Mouse (Mus musculus): ENCODE measurements around the gene Ccdc30. TPM values are rescaled to one million over a fixed set of nuclear protein-coding genes. Genes with fewer than 3 reads are reported as not detected.
A peak's percentile ranks its signal among the peaks of the same experiment; 100 is the strongest.

The Ccdc30 gene
- 10 to 100 TPM; 19.4 to 19.8 TPM for total RNA-seq (2021)
- long read RNA-seq, experiment 1, transcript Ccdc30-202 (15 exons, 2,534 nt): major isoform, 8 of 30 reads
- long read RNA-seq, experiment 1, partial matches to known transcripts: 5 of 30 reads
- long read RNA-seq, experiment 1, other reads (novel, unspliced or antisense): 17 of 30 reads
- long read RNA-seq, experiment 2, transcript Ccdc30-202 (15 exons, 2,534 nt): major isoform, 6 of 18 reads
- long read RNA-seq, experiment 2, partial matches to known transcripts: 2 of 18 reads
- long read RNA-seq, experiment 2, other reads (novel, unspliced or antisense): 10 of 18 reads

DNA sequence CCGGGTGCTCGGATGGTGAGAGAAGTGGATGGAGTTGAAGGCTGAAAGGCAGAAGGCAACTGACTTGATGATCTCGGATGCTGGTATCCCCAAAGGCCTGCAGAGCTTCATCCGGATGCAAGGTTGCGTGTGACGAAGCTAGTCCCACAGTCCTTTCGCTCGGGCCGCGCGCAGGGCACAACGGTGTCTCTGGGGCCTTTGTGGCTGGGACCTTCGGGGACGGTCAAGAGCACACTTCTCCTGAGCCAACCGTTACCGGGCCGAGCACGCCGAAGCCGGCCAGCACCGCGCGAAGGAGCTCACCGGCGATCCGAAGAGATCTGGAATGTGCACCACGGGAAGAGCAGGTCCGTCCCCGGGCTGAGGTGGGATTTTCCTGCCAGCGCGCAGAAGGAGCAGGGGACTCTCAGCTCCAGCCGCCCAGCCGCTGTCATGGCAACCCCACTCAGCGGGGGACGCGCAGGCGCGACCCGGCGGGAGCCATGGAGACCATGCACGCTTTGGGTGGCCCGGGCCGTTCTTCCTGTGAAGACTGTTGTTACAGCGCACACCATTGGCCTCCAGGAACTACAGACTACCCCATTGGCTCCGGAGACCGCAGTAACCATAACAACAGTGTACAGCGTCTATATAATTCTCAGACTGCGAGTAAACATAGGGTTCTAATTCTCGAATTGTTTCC lies at the start of gene Ccdc30:
TSS of gene Ccdc30 (minus strand) at position 450 of the 682 bp plus-strand sequence.
- intact Hi-C loops (cut with DNase I): no loop called here
- peak; percentile 96 to 97 for DNase-seq (ENCODE audit: low spot score in 2 of 2)

DNA sequence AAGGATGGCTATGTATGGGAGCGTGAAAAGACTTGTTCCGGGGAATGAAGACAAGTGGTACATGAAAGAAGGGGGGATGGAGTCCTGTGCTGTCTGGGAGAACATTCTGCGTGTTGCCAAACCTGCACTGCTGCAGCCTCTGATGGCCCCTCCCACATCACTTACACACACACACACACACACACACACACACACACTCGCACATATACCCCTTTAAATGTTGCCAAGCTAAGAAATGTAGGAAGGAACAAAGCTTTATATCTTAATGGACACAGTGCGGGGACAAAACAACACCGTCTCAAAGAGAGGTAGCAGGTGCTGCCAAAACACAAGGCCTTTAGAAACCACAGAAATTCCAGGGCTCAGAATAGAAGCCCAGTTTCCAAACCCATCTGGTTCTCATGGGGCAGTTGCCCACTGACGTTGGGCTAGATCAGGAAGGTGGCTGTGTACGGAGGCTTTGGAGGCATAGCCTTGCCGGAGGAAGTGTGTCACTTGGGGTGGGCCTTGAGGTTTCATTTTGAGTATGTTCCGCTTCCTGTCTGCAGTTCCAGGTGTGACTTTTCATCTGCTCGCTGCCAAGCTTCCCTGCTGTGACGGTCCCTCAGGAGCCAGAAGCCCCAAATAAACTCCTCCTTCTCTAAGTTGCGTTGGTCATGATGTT lies 48.6 kb upstream of the Ccdc30 start:
- DNase-seq (ENCODE audit: low spot score in 2 of 2): peak in 1 of 2 experiments; percentile 47
- intact Hi-C loops (cut with DNase I): loop anchor here (5.0 kb wide), 1 partner anchor 37 kb away; no protein-coding TSS in a partner anchor

DNA sequence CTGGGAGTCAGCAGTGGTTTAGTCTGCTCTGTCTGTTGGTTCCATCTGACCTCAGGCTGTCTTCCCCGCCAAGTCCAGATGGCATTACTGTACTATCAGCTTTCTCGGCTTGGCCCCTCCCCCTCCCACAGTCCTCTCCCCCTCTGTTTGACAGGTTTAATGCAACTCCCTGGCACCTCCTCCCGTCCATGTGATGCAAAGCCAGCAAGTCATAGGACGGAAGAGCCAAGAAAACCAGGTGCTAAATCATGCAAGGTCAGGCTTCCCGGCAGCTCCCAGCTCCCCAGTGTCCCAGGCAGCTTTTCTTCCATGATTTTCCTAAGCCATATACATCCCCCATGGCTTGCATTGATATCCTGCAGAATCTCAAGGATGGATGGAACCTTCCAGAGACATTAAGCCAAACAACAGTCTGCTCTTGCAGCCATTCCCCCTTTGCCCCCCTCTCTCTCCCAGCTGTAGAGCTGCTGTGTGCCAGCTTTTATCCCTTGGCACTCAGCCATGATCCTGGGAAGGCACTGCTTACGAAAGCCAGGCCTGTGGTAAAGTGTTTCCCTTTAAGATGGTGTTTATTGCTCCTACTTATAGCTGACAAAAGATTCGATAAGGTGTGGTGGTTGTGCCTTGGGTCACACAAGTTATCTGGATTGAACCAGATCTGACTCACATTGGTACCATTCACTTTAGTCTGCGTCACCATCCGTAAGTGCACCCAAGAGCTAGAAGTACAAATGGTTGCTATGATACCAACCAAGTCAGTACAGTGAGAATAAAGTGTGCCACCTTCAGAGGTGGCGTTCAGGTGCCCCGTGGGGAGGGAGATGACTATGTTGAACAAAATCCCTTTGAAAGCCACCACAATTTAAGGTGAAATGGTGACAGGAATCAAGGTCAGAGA lies 47.8 kb upstream of the Ccdc30 start:
- intact Hi-C loops (cut with DNase I): loop anchor here (5.0 kb wide), 1 partner anchor 36 kb away; no protein-coding TSS in a partner anchor
- DNase-seq (ENCODE audit: low spot score in 2 of 2): peak; percentile 52 to 61

DNA sequence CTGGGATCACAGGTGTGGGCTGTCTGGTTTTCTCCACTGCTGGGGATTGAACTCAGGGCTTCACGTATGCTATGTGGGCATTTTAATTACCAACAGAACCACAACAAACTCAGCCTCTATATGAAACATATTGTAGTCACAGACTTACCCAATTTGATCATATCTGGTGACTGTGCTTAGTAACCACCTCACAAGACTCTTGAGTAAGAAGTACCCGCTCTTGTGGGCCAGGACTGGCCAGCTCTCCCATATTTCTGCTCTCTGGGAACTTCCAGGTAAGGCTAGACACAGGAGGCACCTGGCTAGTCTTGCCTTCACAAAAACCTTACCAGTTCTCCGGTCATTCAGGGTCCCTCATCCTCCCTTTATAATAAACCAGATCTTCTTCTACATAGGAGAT lies 47.1 kb upstream of the Ccdc30 start:
- intact Hi-C loops (cut with DNase I): loop anchor here (5.0 kb wide), 1 partner anchor 35 kb away; no protein-coding TSS in a partner anchor
- DNase-seq (ENCODE audit: low spot score in 2 of 2): no peak

DNA sequence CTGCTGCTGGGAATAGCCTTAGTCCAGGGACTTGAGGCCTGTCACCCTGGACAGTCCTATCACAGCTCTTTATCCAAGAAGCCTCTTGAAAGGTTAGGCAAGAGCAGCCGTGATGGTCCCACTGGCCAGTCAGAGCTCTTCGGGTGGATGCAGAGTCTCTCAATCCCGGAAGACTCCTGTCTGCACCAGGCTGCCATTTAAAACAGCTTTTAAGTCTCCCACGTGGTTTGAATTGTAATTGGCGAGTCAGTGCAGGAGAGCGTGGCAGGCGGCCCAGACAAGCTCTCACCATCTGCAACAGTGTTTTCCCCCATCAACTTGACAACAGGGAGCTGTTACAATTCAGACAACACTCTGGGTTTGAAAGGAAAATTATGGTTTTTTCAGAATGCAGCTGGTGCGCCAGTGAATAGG lies 45.4 kb upstream of the Ccdc30 start:
- intact Hi-C loops (cut with DNase I): loop anchor here (5.0 kb wide), 1 partner anchor 33 kb away; no protein-coding TSS in a partner anchor

DNA sequence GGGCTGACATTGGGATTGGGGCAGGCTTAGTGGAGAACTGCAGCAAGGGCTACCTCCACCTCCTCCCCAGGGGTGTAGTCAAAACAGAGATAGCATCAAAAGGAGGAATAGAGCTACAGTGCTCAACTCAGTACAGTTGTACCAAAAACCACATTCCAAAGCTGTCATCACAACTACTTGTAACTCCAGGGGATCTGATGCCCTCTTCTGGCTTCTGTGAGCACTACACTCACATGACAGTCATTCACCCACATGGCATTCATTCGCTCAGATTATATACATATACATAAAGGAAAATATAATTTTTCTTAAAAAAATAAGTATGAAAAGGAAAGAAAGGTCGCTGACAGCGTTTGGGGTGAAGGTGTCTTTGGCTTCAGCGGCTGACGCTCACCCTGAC lies 45.0 kb upstream of the Ccdc30 start:
- intact Hi-C loops (cut with DNase I): loop anchor here (5.0 kb wide), 1 partner anchor 33 kb away; no protein-coding TSS in a partner anchor
- DNase-seq (ENCODE audit: low spot score in 2 of 2): peak; percentile 65 to 84

More for the DNA sequence above, 45.4 kb upstream of the Ccdc30 start:
- peak; percentile 83 to 95 for DNase-seq (ENCODE audit: low spot score in 2 of 2)

DNA sequence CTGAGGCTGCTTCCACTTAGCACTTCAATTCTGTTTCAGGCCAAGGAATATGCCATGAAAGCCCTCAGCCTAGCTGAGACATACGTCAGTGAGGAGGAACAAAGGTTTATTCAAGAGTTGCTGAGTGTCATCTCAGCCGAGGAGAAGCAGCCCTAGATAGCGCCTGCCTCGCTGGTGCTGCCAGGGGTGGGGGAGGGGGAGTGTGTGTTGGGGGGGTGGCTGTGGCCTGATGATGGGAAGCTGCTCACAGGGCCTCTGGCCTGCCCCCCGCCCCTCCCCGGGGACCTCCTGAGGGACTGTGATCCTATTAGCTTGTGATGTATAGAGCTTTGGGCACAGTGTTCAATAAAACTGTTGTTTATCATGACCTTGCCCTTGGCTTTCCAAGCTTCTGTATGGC lies 38.2 kb upstream of the Ccdc30 start:
- intact Hi-C loops (cut with DNase I): no loop called here
- DNase-seq (ENCODE audit: low spot score in 2 of 2): no peak

DNA sequence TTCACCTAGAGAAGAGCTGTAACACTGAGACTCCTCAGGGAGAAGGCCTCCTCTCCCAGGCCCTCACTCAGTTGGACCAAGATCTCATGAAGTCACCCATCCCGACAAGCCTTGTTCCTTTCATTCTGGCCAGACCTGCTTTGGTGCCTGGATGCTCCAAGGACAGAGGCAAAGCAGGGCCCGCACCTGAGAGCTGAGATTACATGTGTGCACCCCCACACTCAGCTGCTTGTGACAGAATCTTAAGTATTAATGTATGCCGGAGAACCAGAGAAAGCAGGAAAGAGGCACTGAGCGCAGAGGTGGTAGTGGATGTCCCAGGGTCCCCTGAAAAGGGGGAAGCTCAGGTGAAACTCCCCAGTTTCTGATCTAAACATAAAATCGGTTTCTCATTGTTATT lies 37.8 kb upstream of the Ccdc30 start:
- DNase-seq (ENCODE audit: low spot score in 2 of 2): no peak
- intact Hi-C loops (cut with DNase I): no loop called here

DNA sequence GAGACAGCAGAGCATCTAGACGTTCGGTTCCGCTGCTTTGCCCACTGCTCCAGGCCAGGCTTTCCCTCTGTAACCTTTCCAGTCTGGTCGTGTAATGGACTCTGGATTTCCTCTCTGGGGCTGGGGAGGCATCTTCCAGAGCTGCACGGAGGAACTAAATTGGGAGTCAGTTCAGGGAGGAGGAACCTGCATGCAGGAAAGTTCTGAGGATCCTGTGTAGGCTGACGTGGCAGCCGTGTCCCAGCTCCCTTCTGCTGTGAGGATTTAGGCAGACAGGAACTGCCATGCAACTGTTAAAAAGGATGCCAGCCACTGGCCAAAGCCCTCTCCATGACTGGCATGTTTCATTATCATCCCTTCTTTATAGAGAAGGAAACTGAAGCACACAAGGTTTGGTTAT lies 35.1 kb upstream of the Ccdc30 start:
- intact Hi-C loops (cut with DNase I): no loop called here
- DNase-seq (ENCODE audit: low spot score in 2 of 2): no peak

DNA sequence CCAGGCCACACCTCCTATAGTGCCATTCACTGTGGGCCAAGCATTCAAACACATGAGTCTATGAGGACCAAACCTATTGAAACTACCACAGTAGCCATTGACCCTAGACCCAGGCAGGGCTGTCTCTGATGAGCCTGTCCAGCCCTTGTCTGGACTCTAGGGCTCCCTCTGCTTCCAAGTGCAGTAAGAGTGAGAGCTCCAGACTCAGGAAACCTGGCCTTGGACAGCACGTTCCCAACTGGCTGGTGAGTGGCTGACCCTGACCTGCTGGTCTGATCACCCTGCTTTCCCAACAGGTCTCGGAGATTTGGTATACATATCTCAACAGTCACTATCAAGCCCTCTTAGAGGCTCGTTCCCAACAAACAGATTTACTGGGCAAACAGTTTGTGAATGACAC lies 32.5 kb upstream of the Ccdc30 start:
- intact Hi-C loops (cut with DNase I): no loop called here
- DNase-seq (ENCODE audit: low spot score in 2 of 2): no peak

DNA sequence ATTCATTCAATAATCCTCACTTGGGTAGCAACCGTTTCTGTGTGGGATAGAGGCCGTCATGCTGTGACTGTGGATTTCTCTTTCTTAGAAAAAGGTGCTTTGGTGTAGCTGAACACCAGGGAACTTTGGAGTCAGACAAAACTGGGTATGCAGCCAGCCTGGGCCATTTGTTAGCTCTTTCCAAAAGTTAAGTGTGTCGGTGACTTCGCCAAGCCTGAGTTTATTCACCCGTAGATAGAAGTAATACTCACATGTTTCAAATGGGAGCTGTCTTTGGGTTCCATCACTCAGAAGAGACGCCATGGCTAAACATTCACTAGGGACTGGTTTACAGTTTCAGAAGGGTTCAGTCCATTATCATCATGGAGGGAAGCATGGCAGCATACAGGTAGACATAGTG lies 31.9 kb upstream of the Ccdc30 start:
- DNase-seq (ENCODE audit: low spot score in 2 of 2): no peak
- intact Hi-C loops (cut with DNase I): no loop called here

DNA sequence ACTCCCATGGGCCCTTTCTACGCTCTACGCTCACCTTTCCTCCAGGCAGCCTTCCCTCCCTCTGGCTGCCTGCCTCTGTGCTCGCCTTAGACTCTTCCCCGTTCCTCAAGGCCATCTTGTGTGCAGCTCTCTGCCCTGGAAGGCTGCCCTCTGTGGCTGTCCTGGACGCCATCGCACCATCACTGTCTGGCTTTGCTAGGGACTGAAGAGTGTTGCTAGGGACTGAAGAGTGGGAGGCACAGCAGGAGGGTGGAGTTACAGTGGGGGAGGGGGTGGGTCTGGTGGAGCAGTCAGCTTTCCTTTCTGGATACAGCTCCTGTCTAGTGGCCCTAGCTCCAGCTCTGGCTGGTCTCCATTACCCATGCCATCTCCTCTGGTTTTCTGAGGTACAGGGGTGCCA lies 27.2 kb upstream of the Ccdc30 start:
- intact Hi-C loops (cut with DNase I): no loop called here
- DNase-seq (ENCODE audit: low spot score in 2 of 2): no peak

DNA sequence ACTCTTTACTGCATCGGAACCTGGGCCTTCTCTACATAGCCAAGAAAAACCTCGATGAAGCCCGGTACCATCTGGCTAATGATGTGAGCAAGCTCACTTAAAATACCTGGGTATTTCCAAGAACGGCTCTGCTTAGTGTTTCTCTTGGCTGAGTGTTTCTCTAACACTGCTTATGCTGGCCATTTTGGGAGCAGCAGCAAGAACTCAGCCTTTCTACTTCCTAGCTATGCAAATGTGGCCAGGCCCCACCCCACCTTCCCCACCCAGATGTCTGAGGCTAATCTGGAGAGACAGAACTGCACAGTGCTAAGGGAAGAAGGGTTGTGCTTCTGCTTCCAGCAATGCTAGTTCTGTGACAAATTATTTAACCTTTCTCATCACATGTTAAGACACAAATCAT lies 26.5 kb upstream of the Ccdc30 start:
- DNase-seq (ENCODE audit: low spot score in 2 of 2): peak in 1 of 2 experiments; percentile 40
- intact Hi-C loops (cut with DNase I): no loop called here

DNA sequence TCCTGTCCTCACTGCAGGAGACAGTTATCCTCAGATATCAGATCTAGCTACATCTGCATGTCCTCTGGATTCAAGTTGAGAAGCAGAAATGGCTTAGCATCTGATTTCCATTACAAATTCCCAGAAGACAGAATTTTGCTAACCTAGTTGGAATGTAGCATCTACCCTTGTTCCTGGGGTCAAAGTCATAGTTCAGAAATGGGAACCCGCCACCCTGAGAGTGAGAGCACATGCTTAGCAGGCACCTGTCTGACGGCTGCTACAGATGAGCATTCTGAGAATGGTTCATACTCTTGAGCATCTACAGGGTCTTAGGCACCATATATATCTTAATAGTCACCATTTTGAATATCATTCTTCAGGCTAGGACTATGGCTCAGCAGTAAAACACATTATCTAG lies 22.6 kb upstream of the Ccdc30 start:
- DNase-seq (ENCODE audit: low spot score in 2 of 2): no peak
- intact Hi-C loops (cut with DNase I): no loop called here

DNA sequence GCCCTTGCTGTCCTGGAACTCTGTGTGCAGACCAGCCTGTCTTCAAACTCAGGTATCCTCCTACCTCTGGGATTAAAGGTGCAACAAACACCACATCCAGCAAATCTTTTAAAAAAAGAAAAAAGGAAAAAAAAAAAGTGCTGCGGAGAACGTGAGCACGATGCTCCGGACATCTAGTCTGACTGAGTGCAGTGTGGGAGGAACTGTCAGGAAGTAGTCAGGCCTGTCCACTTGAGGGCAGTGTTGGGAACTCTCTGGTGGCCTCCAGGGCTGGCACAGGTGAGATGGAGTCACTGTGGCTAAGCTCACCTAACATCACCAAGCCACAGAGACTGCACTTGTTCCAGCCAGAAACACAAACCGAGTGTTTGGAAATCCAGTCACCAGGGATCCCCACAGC lies 15.4 kb upstream of the Ccdc30 start:
- peak in 1 of 2 experiments; percentile 39 for DNase-seq (ENCODE audit: low spot score in 2 of 2)
- intact Hi-C loops (cut with DNase I): no loop called here

DNA sequence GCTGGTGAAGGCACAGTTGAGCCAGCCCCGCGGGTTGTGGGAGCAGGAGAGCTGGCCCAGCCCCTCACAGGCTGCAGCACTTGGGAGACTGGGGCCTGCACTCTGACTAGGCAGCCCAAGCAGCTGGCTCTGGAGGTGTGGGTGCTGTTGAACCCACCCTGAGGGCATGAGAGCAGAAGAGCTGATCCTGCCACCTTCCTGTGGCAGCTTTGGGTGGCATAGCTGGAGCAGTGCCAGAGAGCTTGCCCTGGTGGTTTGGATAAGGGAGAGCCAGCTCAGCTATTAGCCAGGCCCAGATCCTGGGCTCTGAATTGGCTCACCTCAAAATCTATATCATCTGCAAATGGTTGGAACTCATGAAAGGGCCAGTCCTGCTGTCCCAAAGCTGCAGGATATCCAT lies 12.4 kb upstream of the Ccdc30 start:
- DNase-seq (ENCODE audit: low spot score in 2 of 2): no peak
- intact Hi-C loops (cut with DNase I): loop anchor here (5.0 kb wide), 1 partner anchor 35 kb away; no protein-coding TSS in a partner anchor

DNA sequence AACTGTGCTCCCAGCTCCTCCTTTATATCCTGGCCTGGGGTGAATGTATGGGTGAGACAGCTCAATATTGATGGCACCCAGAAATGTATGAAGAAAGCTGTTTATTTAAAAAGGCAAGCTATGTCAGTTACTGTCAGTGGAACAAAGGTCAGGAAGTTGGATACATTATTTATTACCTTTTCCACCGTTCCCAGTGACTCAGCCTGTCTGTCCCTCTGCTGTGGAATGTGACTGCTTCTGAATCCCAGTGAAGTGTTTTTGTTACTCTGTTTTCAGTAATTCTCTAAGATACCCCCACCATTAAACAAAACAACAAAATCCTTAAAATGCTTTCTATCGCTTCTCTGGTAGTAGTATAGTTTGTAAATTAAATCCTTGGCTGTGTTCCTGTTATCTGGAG lies 10.3 kb upstream of the Ccdc30 start:
- intact Hi-C loops (cut with DNase I): loop anchor here (5.0 kb wide), 1 partner anchor 37 kb away; no protein-coding TSS in a partner anchor
- no peak for DNase-seq (ENCODE audit: low spot score in 2 of 2)

DNA sequence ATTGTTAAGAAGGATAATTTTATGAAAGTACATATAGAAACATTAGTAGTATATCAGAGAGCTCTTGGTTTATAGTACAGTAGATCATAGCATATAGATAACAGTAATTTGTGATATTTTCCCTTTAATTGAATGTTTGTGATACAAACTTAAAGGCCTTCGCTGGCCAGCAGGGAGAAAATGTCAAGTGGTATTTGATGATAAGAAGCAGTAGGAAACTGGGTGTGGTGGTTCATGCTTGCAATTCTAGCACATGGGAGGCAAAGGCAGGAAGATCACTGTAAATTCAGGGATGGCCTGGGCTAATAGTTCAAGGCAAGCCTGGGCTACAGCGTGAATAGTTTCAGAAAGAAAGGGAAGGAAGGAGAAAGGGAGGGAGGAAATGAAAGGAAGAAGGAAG lies 9.8 kb upstream of the Ccdc30 start:
- DNase-seq (ENCODE audit: low spot score in 2 of 2): no peak
- intact Hi-C loops (cut with DNase I): loop anchor here (5.0 kb wide), 1 partner anchor 37 kb away; no protein-coding TSS in a partner anchor

DNA sequence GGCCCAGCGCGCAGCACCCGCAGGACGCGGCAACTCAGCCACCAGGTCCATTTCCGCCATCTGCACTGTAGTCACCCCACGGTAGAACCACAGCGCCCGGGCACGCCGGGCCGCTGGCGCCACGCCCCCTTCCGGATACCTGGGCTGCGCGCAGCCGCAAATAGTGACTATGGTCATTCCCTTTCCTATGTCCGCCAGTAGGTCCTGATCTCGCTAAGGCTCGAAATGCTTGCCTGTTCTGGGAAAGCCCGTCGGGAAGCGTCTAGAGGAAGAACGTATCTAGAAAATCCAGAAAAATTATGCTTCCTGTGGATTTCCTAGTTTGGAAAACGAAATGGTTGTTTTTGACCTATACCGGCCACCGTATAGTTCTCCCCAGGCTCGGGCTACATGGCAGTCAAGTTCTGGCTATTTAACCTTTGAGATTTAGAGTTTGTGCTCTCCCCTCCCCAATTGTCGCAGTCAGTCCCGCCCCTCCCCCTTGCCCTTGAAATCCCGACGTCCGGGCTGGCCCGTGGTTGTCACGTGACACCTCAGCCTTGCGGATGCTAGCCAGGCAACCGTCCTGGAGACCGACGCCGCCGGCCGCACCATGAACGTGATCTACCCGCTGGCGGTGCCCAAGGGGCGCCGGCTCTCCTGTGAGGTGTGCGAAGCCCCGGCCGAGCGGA lies 7.1 kb upstream of the Ccdc30 start, which contains the start of the genes Ppcs and Zmynd12:
TSS of gene Ppcs (minus strand) at position 127 of the 671 bp plus-strand sequence.
TSS of gene Zmynd12 (plus strand) at position 521 of the 671 bp plus-strand sequence.
- intact Hi-C loops (cut with DNase I): no loop called here
- DNase-seq (ENCODE audit: low spot score in 2 of 2): peak; percentile 82 to 83

All from left cerebral cortex, postnatal 14 days (tissue).